Mouse (Mus musculus) heart, adult 2 months (tissue): ENCODE measurements around the gene Gm20388.

Experiments
- CTCF ChIP-seq: fragments of 200-600 bp; IDR thresholded peaks from 2 replicates; pipeline ENCODE4 v1.8.1; 2022; ENCODE audit warnings: antibody characterized with exemption, mild to moderate bottlenecking, moderate library complexity
- POLR2A ChIP-seq: fragments of 200-500 bp; IDR thresholded peaks from 2 replicates; pipeline ENCODE4 v1.6.1; 2011; ENCODE audit warnings: mild to moderate bottlenecking, low read depth, low read length, control low read depth; ENCODE audit not compliant: insufficient read depth

- TF ChIP-seq CTCF, result no peak
- no peak for TF ChIP-seq POLR2A
These were observed 2120.3 kb downstream of the Gm20388 start for GRCm38 (mm10) chr8:122030965-122031364.
